Mouse (Mus musculus): ENCODE measurements around the gene Igfals. TPM values are rescaled to one million over a fixed set of nuclear protein-coding genes. Genes with fewer than 3 reads are reported as not detected.

Igfals gene
- polyA plus RNA-seq, 1 experiment: 2.4 TPM

- no peak overlapping the region for H3K27ac ChIP-seq (replicated peaks; ENCODE audit: low read depth, low read length)
- peaks cover 3% of the 10 kb centered on the region; the same call in 1 of the 2 replicates for H3K4me1 ChIP-seq (ENCODE audit: control insufficient read depth, insufficient read depth, insufficient read length, low read length)
- no peak overlapping the region for H3K4me3 ChIP-seq (ENCODE audit: insufficient read depth, low read depth, low read length)
Observed at GRCm38 (mm10) chr17:24929506-24929905, 63.7 kb downstream of the Igfals start.

Other genes with a start within 250 kb of the Igfals start
- 67.6 and 69.2 TPM in 2 replicates for gene Tsc2, start 233.4 kb upstream of the Igfals start, polyA plus RNA-seq (2012; ENCODE audit: insufficient read depth, insufficient read length, missing spikeins)
- gene Nthl1, start 233.3 kb upstream of the Igfals start, polyA plus RNA-seq (2012; ENCODE audit: insufficient read depth, insufficient read length, missing spikeins): 3.4 and 7.7 TPM in 2 replicates
- 20.1 and 32.2 TPM in 2 replicates for gene Slc9a3r2, start 215.7 kb upstream of the Igfals start, polyA plus RNA-seq (2012; ENCODE audit: insufficient read depth, insufficient read length, missing spikeins)
- not detected in 2 replicates for gene Npw, start 207.5 kb upstream of the Igfals start, polyA plus RNA-seq (2012; ENCODE audit: insufficient read depth, insufficient read length, missing spikeins)
- 9.2 and 10.0 TPM in 2 replicates for gene Zfp598, start 196.3 kb upstream of the Igfals start, polyA plus RNA-seq (2012; ENCODE audit: insufficient read depth, insufficient read length, missing spikeins)
- not detected in 2 replicates for gene Syngr3, start 176.0 kb upstream of the Igfals start, polyA plus RNA-seq (2012; ENCODE audit: insufficient read depth, insufficient read length, missing spikeins)
- 32.8 and 36.9 TPM in 2 replicates for gene Gfer, start 169.8 kb upstream of the Igfals start, polyA plus RNA-seq (2012; ENCODE audit: insufficient read depth, insufficient read length, missing spikeins)
- gene Noxo1, start 169.8 kb upstream of the Igfals start, polyA plus RNA-seq (2012; ENCODE audit: insufficient read depth, insufficient read length, missing spikeins): 1.1 TPM in 1 of 2 replicates, not detected in the other
- 19.9 TPM in 2 replicates for gene Tbl3, start 158.3 kb upstream of the Igfals start, polyA plus RNA-seq (2012; ENCODE audit: insufficient read depth, insufficient read length, missing spikeins)
- gene Rnf151, start 147.9 kb upstream of the Igfals start, polyA plus RNA-seq (2012; ENCODE audit: insufficient read depth, insufficient read length, missing spikeins): not detected in 2 replicates
- gene Rps2, start 147.9 kb upstream of the Igfals start, polyA plus RNA-seq (2012; ENCODE audit: insufficient read depth, insufficient read length, missing spikeins): 608 and 619 TPM in 2 replicates
- gene Ndufb10, start 141.5 kb upstream of the Igfals start, polyA plus RNA-seq (2012; ENCODE audit: insufficient read depth, insufficient read length, missing spikeins): 1,098 and 1,103 TPM in 2 replicates
- 4.8 and 10.7 TPM in 2 replicates for gene Rpl3l, start 138.2 kb upstream of the Igfals start, polyA plus RNA-seq (2012; ENCODE audit: insufficient read depth, insufficient read length, missing spikeins)
- 109 and 114 TPM in 2 replicates for gene Msrb1, start 129.4 kb upstream of the Igfals start, polyA plus RNA-seq (2012; ENCODE audit: insufficient read depth, insufficient read length, missing spikeins)
- gene Hs3st6, start 113.0 kb upstream of the Igfals start, polyA plus RNA-seq (2012; ENCODE audit: insufficient read depth, insufficient read length, missing spikeins): not detected in 2 replicates
- 1.4 and 1.9 TPM in 2 replicates for gene Meiob, start 61.7 kb upstream of the Igfals start, polyA plus RNA-seq (2012; ENCODE audit: insufficient read depth, insufficient read length, missing spikeins)
- 174 and 180 TPM in 2 replicates for gene Hagh, start 25.9 kb upstream of the Igfals start, polyA plus RNA-seq (2012; ENCODE audit: insufficient read depth, insufficient read length, missing spikeins)
- gene Fahd1, start 15.6 kb upstream of the Igfals start, polyA plus RNA-seq (2012; ENCODE audit: insufficient read depth, insufficient read length, missing spikeins): 73.7 and 89.2 TPM in 2 replicates
- 28.7 and 40.4 TPM in 2 replicates for gene Nubp2, start 20.4 kb downstream of the Igfals start, polyA plus RNA-seq (2012; ENCODE audit: insufficient read depth, insufficient read length, missing spikeins)
- gene Spsb3, start 20.6 kb downstream of the Igfals start, polyA plus RNA-seq (2012; ENCODE audit: insufficient read depth, insufficient read length, missing spikeins): 25.6 and 29.9 TPM in 2 replicates
- gene Eme2, start 29.1 kb downstream of the Igfals start, polyA plus RNA-seq (2012; ENCODE audit: insufficient read depth, insufficient read length, missing spikeins): 5.9 and 6.6 TPM in 2 replicates
- 91.7 and 105 TPM in 2 replicates for gene Mrps34, start 29.1 kb downstream of the Igfals start, polyA plus RNA-seq (2012; ENCODE audit: insufficient read depth, insufficient read length, missing spikeins)
- 26.0 and 28.7 TPM in 2 replicates for gene Nme3, start 30.5 kb downstream of the Igfals start, polyA plus RNA-seq (2012; ENCODE audit: insufficient read depth, insufficient read length, missing spikeins)
- gene Mapk8ip3, start 71.0 kb downstream of the Igfals start, polyA plus RNA-seq (2012; ENCODE audit: insufficient read depth, insufficient read length, missing spikeins): 12.0 and 24.2 TPM in 2 replicates
- gene Jpt2, start 94.7 kb downstream of the Igfals start, polyA plus RNA-seq (2012; ENCODE audit: insufficient read depth, insufficient read length, missing spikeins): 3.0 and 3.4 TPM in 2 replicates
- gene Cramp1l, start 149.8 kb downstream of the Igfals start, polyA plus RNA-seq (2012; ENCODE audit: insufficient read depth, insufficient read length, missing spikeins): 4.2 and 4.8 TPM in 2 replicates
- 3.8 and 4.1 TPM in 2 replicates for gene Ift140, start 150.1 kb downstream of the Igfals start, polyA plus RNA-seq (2012; ENCODE audit: insufficient read depth, insufficient read length, missing spikeins)
- gene Tmem204, start 217.6 kb downstream of the Igfals start, polyA plus RNA-seq (2012; ENCODE audit: insufficient read depth, insufficient read length, missing spikeins): 13.1 and 22.6 TPM in 2 replicates
- gene Telo2, start 250.0 kb downstream of the Igfals start, polyA plus RNA-seq (2012; ENCODE audit: insufficient read depth, insufficient read length, missing spikeins): 10.1 and 12.9 TPM in 2 replicates

All from brown adipose tissue, adult 24 weeks (tissue).